Mouse (Mus musculus) cerebellum, adult 11 months (tissue): ENCODE data around the gene Acp1.

Source experiments
- DNase-seq: peaks from one replicate; pipeline ENCODE4 v3.0.0; 2022

Gene Acp1

DNA sequence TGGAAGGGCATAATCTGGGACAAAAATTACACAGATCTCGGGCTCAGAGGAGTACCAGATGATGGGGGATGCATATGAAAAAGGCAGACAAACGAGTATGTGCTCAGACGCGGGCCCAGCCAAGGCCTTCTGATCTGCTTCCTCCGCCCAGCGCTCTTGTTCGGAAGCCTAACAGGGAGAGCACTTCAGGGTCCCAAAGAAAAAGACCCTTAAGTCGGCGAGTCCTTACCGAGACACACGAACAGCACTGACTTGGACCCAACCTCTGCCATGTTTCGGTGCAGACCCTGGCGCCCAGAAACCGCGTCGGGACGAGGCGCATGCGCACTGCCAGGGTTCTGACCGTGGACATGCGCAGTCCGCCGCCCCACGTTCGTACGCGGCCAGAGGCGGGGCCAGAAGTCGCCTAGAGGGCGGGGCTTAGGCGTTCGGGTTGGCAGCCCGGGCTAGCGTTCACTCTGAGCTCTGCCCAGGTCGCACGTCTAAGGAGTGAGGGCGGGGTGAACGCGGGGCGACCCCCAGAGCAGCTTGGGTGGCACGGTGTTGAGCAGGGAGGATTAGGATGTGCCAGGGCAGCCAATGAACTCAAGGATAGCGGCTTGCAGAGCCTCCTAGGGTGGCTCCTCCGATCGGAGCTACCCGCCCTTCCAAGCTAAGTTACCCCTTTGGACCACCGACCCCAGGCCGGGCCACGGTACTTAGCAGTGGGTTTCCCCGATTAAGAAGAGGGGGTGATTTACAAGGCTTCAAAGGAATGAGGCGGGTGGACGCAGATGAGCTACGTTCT, at the start of gene Acp1, which contains the start of gene Sh3yl1:
Acp1 (minus strand) TSS at position 329 of the 787 bp plus-strand sequence.
Sh3yl1 (plus strand) TSS at position 408 of the 787 bp plus-strand sequence.
- DNase-seq = peak; percentile 97

DNA sequence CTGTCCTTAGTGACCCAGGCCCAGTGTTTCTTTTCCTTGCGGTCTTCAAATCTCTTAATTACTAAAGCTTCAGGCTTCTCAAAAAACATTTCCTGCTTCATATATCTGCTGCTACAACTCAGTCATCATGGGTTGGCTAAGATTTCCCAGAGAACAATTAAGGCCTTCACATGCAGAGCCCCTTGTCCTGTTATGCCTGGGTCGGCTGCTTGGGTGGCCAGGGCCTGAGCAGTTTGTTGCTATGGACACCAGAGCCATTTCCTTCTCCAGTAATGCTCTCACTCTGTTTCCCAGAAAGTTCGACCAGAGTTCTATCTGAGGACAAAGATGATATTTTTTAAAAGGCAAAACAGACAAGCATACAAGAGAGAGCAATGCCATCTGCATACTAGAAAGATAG, 32.8 kb upstream of the Acp1 start:
- no peak for DNase-seq

DNA sequence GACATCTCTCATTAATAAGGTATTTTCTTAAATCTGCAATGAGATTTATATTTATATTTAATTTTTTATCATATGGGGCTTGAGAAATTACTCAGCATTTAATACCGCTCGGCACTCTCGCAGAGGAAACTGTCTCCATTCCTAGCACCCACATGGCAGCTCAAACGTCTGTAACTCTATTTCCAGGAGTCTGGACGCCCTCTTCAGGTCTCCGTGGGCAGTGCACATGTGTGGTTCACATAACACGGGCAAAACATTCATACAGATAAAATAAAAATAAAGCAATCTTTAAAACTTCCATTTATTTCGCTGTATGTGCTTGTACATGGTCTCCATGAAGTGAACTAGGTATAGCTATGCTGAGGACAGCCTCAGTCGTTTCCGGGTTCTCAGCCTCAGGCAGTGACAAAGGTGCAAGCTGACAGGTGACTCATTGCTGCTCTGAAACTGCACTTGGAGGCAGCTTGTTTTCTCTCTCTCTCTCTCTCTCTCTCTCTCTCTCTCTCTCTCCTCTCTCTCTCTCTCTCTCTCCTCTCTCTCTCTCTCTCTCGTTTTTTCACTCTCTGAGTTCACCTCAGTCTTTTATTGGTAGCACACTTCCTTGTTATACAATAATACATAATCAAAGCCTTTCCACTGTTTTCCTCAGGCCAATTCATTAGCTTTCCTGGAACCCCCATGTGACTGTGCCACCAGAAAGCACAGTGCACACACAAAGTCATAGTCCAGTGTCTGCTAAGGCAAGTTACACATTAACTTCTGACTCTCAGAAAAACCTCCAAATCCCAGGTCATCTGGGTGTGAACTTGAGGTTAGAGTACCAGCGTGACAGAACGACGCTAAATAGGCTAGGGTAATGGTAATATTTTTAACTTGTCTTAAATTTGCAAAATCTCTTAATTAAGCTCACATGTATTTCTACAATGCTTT, 31.9 kb upstream of the Acp1 start:
- no peak for DNase-seq

DNA sequence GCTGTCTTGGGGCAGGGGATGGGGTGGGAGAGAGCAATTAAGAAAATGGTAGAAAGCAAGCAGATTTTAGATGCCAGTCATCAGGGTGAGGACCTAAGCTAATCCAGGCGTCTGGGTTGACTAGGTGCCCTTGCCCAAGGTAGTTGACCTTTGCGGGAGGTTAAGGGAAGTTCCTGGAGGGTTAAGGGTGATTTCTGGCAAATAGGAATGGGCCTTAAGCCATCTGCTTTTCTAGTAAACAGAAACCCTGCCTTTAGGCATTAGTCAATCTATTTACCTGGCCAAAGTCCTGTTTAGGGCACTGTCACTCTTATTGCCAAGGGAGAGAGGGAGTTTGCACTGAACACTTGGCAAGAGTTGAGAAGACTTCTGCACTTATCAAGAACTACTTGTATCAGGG, 25.5 kb upstream of the Acp1 start:
- DNase-seq = no peak

DNA sequence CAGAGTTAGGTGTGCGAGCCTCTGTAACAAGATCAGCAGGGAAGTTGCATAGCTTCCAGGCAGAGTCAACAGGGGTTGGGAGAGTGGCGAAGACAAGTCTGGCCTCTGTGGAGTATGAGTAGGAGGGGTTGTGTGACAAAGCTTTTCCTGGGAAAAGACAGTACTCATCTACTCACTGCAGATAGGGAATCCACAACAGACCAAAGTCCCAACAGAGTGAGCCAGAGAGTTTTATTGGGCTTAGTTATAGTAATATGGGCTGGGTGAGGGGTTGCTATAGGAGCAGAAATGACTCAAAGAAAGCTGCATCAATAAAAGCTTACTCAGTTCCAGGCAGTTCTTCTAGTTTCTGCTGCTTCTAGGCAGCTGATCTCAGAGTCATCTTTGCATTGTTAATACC, 21.9 kb upstream of the Acp1 start:
- DNase-seq = no peak

DNA sequence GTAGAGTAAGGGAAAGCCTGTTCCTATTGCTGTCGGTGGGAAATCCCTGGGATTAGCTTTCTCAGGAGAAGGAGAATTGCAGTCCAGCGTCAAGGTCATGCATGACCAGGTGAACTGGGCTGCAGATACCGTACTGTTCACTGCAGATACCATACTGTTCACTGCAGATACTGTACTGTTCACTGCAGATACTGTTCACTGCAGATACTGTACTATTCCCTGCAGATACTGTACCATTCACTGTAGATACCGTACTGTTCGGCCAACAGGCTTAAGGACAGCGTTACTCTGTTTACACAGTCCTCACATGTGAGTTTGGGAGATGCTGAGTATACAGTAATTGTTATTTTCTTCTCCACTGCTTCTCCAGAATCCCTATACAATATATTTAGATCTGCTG, 16.8 kb upstream of the Acp1 start:
- no peak for DNase-seq

DNA sequence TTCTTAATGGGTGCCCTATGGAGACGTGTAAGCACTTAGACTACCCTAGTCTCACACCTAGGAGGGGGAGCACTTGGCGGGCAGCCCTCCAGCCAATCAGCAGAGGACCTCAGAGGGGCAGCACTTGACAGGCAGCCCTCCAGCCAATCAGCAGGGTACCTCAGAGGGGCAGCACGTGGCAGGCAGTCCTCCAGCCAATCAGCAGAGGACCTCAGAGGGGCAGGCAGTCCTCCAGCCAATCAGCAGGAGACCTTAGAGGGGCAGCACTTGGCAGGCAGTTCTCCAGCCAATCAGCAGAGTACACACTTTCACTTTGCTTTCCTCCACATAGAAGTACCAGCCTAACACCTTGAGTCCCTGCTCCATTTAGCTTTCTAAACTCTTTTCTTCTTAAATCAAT, 11.0 kb upstream of the Acp1 start:
- DNase-seq = no peak

DNA sequence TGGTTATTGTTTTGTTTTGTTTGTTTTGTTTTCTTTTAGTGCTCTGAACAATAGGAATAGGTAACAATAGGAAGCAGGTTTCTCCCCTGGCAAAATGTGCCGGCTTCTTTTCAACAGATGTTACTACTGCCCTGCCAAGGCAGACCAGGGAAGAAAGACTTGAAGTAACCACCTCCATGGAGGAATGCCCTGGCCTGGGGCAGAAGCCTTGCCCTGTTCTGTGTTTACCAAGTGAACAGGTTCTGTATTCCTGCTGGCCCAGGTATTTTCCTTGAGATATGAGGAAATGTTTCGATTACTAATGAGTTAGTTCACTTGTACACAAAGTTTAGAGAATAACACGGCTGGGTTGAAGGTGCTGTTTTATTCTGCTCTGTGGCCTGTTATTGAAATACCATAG, 1.5 kb upstream of the Acp1 start:
- no peak for DNase-seq

DNA sequence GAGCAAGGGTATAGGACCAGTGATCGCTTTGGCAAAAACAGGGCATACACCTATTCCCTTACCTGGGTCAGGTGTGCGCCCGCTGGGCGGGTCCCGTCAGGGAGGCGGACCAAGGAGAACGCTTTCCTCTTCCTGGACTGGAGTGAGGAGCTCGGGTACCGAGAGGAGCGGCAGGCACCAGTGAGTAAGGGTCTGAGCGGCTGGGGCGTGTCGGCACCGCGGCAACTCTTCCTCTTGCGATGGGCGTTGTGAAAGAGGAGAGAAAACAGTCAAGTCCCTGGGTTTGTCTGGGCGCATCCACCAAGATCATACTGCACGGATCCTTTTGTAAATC, 626 bp upstream of the Acp1 start:
- DNase-seq = peak; percentile 53

DNA sequence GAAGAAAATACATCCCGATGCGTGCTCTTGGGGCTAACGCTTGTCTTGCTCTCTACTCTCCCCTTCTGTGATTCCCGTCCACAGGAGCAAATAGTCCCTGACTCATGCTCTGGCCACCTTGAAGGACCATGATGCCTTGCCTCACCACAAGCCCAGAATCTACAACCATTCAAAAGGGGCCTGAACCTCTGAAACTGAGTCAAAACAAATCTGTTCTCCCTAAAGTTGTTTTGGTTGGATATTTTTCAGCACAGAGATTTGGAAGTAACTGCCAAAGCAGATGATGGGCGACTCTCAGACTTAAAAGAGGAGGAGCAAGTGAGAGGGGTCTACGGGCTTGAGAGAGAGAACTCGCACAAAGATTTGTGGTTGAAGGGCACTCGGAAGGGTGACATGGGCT, 529 bp downstream of the Acp1 start:
- DNase-seq = no peak

DNA sequence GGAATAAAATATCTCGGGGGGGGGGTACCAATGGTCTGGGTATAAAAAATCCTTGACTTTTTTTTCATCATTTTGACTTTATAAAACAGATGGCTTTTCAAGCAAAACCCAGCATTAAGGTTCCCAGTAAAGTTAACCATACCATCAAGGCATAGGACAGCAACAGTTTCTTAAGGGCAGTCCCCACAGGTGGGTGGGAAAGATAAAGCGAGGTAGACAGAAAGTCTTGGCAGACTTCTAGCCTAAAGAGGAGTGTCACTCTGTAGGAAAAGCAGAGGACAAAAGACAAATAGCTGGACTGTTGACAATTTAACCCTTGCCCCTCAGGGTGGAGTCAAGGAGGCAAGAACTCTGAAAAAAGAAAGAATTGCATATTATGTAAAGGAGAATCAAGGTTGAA, 1.5 kb downstream of the Acp1 start:
- DNase-seq = no peak

DNA sequence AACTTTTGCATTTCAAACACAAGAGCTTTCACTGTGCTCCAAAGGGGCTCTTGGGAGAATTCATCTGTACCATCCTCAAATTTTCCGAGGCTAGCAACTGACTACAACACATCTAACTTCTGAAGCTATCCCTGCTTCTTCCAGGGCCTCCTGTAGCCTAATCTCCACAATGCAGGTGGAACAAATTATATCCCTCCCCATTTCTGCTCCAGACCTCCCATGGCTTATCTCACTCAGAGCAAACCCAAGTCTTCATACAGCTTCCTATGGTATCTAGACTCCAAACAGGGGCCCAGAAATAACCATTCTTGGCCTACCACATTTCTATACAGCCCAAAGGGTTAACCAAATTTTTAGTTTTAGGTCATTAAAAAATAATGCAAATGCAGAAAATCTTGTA, 2.7 kb downstream of the Acp1 start:
- no peak for DNase-seq

DNA sequence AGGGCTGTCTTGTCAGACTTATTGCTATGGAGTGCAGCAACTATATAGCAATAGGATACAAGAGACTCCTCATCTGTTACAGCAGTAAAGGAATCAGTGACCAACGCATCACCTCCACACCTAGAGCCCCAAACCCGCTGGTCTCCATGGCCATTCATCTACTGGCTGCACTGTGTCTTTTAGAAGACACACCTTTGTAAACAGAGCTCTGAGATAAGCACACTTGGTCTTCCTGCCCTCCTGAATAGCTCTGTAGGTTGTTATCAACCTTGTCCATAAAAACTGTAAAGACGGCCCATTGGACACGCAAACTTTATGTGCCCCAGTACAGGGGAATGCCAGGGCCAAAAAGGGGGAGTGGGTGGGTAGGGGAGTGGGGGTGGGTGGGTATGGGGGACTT, 14.3 kb downstream of the Acp1 start:
- DNase-seq = no peak

DNA sequence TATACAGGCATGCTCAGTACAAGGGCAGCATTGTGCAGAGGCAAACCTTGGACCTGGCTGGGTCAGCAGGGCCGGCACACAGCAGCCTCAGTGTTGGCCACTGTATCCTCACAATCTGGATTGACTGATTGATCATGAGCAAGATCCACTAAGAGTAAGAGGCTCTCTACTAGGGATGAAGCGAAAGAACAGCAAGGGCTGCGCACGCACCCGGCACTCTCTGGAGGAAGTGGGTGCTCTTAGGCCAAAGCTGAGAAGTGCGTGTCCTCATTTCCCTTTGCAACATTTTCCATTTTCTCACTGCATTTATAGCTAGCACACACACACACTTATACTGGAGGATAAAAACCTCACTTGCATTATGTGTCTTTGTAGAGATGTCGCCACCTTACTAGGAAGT, 20.0 kb downstream of the Acp1 start:
- no peak for DNase-seq

DNA sequence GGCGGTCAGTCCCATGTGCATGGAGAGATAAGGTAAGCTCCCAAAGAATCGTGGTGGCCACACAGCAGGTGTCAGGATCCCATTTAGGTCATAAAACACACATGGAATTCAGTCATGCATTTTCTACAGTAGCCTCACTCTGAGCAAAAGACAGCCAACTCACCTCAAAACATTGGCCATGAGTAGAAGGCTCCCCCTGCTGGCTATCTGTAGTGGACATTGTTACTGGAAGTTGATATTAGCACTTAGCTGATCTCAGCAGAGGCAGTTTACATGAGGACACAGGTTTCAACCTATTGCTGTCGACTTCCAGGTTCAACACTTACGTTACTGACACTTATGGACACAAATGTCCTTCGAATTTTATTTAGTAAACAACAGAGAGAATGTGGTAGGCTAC, 21.3 kb downstream of the Acp1 start:
- peak; percentile 29 for DNase-seq

DNA sequence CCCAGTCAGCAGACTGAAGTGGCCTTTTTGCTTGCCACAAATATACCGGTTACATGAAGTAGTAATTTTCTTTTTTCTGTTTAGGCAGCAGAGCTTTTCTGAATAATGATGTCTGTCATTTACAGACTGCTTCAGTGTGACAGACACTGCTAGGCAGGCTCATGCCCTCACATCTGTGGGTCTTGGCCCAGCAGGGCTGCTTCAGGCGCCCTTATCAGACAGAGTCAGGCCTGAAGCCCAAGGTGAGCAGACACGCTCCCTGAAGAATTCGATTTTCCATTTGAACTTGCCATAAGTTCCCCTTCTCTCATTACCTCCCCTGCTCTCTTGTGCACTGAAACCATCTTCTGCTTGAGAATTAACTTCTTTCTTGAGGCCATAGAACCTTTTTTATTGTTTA, 23.4 kb downstream of the Acp1 start:
- no peak for DNase-seq

DNA sequence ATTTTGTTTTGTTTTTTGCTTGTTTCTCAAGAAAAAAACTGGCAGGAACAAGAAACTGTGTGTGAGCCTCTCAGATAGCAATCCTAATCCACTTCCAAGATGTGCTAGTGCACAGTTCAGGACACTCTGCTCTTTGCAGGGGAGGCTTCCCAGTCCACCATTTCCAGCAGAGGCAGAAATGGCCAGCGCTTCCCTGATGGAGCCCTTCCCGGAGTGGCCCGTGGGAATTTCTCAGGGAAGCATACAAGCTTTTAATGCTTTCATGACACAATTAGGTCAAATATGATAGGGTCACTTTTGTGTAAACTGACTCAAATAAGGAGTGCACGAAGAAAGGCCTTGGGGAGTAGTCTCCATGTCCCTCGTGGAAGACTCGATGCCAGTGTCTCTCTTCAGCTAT, 25.5 kb downstream of the Acp1 start:
- DNase-seq = no peak

DNA sequence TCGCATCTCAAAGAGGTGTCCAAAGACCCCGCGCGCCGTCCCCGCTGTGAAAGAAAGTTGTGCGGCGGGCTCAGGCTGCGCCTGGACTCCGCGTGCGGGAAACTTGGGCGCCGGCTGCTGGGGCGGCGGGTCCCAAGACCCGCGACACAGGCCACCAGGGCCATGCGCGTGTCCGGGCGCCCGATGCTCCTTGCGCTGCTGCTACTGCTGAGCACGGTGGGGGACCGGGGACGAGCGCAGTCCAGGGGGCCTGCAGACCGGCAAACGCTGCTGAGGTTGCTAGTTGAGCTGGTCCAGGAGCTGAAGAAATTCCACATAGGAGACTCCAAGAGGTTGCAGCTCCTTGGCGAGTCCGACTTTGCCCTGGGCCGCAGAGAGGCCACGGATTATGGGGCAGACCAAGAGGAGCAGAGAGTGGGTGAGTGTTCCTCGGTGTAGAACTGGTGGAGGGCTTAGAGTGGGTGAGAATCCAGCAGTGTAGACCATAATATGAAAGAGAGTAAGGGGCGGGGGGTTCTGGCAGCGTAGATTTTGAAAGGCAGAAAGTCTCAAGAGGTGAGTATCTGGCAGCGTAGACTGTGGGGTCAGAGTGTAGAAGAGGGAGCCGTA, 26.7 kb downstream of the Acp1 start:
- no peak for DNase-seq

DNA sequence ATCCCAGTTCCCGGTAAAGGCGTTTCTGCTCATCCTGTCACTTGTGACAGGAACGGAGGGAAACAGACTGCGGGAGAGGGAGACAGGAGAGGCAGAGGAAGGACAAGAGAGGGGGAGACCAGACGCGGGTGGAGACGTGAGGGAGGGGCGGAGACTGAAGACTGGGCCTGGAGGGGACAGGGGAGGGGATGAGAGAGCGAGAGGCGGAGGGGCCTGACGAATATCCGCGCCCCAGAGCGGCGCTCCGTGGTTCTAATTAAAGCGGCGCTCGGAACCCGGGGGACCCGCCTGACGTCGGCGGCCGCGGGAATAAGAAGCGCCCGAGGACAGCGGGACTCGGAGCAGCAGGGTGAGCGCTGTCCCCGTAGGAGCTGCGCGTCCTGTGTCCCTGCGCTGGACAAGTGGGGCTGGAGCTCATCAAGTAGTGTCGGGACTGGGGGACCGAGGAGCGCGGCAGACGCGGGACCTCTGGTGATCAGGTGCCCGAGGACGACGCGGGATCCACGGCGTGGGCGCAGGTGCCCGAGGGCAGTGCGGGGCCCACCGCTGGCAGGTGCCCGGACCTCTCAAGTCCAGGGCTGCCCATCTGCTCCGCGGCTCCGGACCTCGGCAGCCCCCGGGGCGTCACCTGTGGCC, 27.3 kb downstream of the Acp1 start, which contains the start of gene Alkal2:
Alkal2 (plus strand) TSS at position 337 of the 636 bp plus-strand sequence.
- no peak for DNase-seq

DNA sequence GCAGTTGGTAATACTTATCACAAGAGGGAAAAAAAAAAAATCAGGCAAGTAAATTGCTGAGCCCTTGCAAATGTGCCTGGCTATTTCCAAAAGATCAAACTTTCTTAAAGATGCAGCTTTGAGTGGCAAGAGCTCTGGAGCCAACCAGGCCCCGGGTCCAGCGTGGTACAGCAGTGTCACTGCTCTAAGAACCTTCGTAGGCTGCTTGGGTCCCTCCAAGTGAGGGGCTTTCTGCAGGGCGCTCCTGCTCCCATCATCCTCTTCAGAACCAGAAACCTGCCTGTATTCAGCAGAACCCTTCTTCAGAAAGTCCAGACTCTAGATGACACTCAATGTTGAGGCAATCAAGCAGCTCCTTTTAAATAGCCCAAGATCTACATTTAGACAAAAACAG, 27.8 kb downstream of the Acp1 start:
- no peak for DNase-seq

DNA sequence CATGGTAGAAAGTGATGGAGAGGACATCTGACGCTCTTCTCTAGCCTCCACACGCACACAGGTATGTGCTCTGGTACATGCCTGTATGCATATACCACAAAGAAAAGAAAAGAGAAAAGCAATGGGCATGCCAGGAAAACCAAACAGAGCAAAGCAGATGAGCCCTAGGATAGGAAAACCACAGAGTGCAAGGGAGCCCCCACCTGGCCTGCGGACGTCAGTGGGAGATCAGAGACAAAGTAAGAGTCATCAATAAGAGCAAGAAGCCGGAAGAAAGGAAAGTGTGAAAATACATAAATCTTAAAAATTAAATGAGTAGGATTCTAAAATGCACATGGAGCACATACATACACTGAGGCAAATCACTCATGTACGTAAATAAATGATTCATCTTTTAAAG, 31.9 kb downstream of the Acp1 start:
- DNase-seq = no peak

DNA sequence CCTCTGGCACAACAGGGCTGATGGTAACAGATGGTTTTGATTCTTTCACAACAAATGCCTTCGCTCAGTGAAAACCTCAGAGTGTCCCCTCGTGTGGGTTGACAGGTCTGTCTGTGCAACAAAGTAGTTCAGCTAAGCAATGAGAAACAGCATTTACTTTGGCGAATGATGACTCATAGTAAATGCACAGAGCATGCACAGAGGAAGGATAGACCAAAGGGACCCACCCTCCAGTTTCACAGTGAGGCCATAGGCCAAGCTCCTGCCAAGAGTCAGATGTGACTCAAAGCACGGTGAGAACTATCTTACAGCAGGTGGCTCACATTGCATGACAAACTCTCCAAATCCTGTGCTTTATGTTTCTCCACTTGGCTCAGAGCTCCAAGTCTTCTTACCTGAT, 45.6 kb downstream of the Acp1 start:
- no peak for DNase-seq

DNA sequence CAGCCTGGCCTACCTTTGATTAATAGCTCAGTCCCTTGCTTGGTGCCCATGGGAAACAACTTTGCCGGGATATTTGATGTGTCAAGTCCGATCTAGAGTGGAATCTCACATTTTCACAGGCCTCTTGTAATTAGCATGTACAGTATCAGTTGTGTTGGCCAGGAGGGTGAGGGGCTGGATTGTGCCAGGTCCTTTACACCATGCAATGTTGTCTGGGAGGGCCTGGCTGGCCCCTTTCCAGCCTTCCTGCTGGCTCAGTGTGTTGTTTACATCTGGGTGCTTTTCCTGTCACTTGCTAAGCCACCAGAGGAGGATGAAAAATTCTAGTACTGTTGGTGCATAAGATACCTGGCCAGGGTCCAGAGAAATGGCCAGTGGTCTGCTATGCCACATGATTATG, 47.0 kb downstream of the Acp1 start:
- DNase-seq = no peak
